Mouse (Mus musculus) forebrain, embryonic 15.5 days (tissue): Measurements from ENCODE around the gene Cntrl. TPM values are rescaled to one million over a fixed set of nuclear protein-coding genes. Genes with fewer than 3 reads are reported as not detected.
A peak's percentile ranks its signal among the peaks of the same experiment; 100 is the strongest.

ENCODE experiments used
- ATAC-seq: fragments of 200-750 bp; cut with Nextera tagmentation; replicated peaks from 2 replicates; pipeline ENCODE4 v1.8.0; 2017; ENCODE audit warnings: mild to moderate bottlenecking, moderate TSS enrichment, moderate library complexity
- H3K27ac ChIP-seq: fragments of 300-500 bp; sonication (generic); replicated peaks from 2 replicates; pipeline ENCODE4 v1.5.1; 2015; ENCODE audit warnings: mild to moderate bottlenecking, inconsistent platforms
- H3K27me3 ChIP-seq: fragments of 300-500 bp; sonication (generic); 2 replicates; pipeline ENCODE4 v1.6.1; 2015; ENCODE audit warnings: inconsistent platforms
- H3K36me3 ChIP-seq: fragments of 300-500 bp; sonication (generic); 2 replicates; pipeline ENCODE4 v1.6.1; 2015; ENCODE audit warnings: mild to moderate bottlenecking, inconsistent platforms
- H3K4me1 ChIP-seq: fragments of 300-500 bp; sonication (generic); 2 replicates; pipeline ENCODE4 v1.6.1; 2015; ENCODE audit warnings: inconsistent platforms
- H3K4me2 ChIP-seq: fragments of 300-500 bp; sonication (generic); replicated peaks from 2 replicates; pipeline ENCODE4 v1.6.1; 2015; ENCODE audit warnings: mild to moderate bottlenecking, inconsistent platforms
- H3K4me3 ChIP-seq: fragments of 300-500 bp; sonication (generic); 2 replicates; pipeline ENCODE4 v1.5.1; 2015; ENCODE audit warnings: mild to moderate bottlenecking, inconsistent platforms
- H3K9ac ChIP-seq: fragments of 300-500 bp; sonication (generic); replicated peaks from 2 replicates; pipeline ENCODE4 v1.6.1; 2015; ENCODE audit warnings: mild to moderate bottlenecking, inconsistent platforms
- H3K9me3 ChIP-seq: fragments of 300-500 bp; sonication (generic); 2 replicates; pipeline ENCODE4 v1.6.1; 2016; ENCODE audit warnings: inconsistent platforms
- WGBS: fragments of 180-500 bp; shearing (Covaris S2); methylation state at CpG from one replicate; pipeline ENCODE4 v1.1.7; 2015; ENCODE audit warnings: mixed read lengths; 5-methylcytosine and 5-hydroxymethylcytosine counted together
- polyA plus RNA-seq: library from polyadenylated mRNA; unstranded; fragments of >200 nt; fragmentation: Nextera tagmentation; extraction: Ambion mirVana; gene quantifications from 2 replicates; pipeline ENCODE4 v1.2.1, GENCODE M21; 2015

Cntrl gene
- polyA plus RNA-seq, 1 experiment from 2014 or later: 15.5 TPM

GRCm38 (mm10) chr2:35208931-35209665 is 99.8 kb downstream of the Cntrl start:
- no peak for ATAC-seq

GRCm38 (mm10) chr2:35211681-35212080 is 102.4 kb downstream of the Cntrl start:
- no peak overlapping the region for H3K9ac ChIP-seq
- H3K9me3 ChIP-seq: no peaks in the 10 kb centered on the region
- H3K27ac ChIP-seq: no peak overlapping the region
- H3K27me3 ChIP-seq: no peaks in the 10 kb centered on the region
- ATAC-seq: no peak
- H3K36me3 ChIP-seq: no peaks in the 10 kb centered on the region
- no peak overlapping the region for H3K4me2 ChIP-seq
- 79% methylated on average over 3 of the region's 3 CpGs for WGBS
- no peak overlapping the region for H3K4me3 ChIP-seq
- peaks cover 8% of the 10 kb centered on the region for H3K4me1 ChIP-seq

More at GRCm38 (mm10) chr2:35208931-35209665, 99.8 kb downstream of the Cntrl start:
- 0 out of 2 replicates have a peak, but pooled peaks cover 4% of the 10 kb centered on the region for H3K27me3 ChIP-seq
- WGBS: 73% methylated on average over 8 of the region's 8 CpGs
- H3K9ac ChIP-seq: no peak overlapping the region
- no peak overlapping the region for H3K4me3 ChIP-seq
- H3K36me3 ChIP-seq: no peaks in the 10 kb centered on the region
- no peak overlapping the region for H3K4me2 ChIP-seq
- H3K4me1 ChIP-seq: no peaks in the 10 kb centered on the region
- H3K9me3 ChIP-seq: no peaks in the 10 kb centered on the region
- no peak overlapping the region for H3K27ac ChIP-seq

- Histone ChIP-seq H3K27me3 (no peaks in the 10 kb centered on the region), H3K9me3 (no peaks in the 10 kb centered on the region), H3K4me3 (no peak overlapping the region), H3K36me3 (no peaks in the 10 kb centered on the region), H3K4me1 (peaks cover 8% of the 10 kb centered on the region), H3K9ac (no peak overlapping the region), H3K4me2 (no peak overlapping the region), H3K27ac (no peak overlapping the region)
- no peak for ATAC-seq
- 87% methylated on average over 12 of the region's 12 CpGs for WGBS
These were observed 104.1 kb downstream of the Cntrl start for GRCm38 (mm10) chr2:35213345-35213910.

GRCm38 (mm10) chr2:35214881-35215358 is 105.6 kb downstream of the Cntrl start:
- 0 out of 2 replicates have a peak overlapping the region, but pooled peaks have one; percentile 30 for H3K9ac ChIP-seq
- H3K4me2 ChIP-seq: peak overlapping the region; percentile 38
- under 1% methylated on average over 12 of the region's 12 CpGs for WGBS
- H3K4me3 ChIP-seq: peak overlapping the region; percentile 20; the same call in 1 of the 2 replicates
- peak overlapping the region; percentile 33; the same call in 1 of the 2 replicates for H3K27ac ChIP-seq
- no peaks in the 10 kb centered on the region for H3K27me3 ChIP-seq
- ATAC-seq: peak; percentile 73
- no peaks in the 10 kb centered on the region for H3K9me3 ChIP-seq
- no peaks in the 10 kb centered on the region for H3K36me3 ChIP-seq
- peaks cover 8% of the 10 kb centered on the region for H3K4me1 ChIP-seq

GRCm38 (mm10) chr2:35215363-35215762 is 106.1 kb downstream of the Cntrl start:
- Histone ChIP-seq H3K27me3 (no peaks in the 10 kb centered on the region), H3K36me3 (no peaks in the 10 kb centered on the region), H3K4me1 (peaks cover 8% of the 10 kb centered on the region), H3K27ac (no peak overlapping the region), H3K4me2 (no peak overlapping the region), H3K9me3 (no peaks in the 10 kb centered on the region), H3K9ac (no peak overlapping the region), H3K4me3 (no peak overlapping the region)
- WGBS: 10% methylated on average over 14 of the region's 14 CpGs
- ATAC-seq: 0 out of 2 replicates have a peak, but pooled peaks have one; percentile 6

GRCm38 (mm10) chr2:35216701-35217100 is 107.4 kb downstream of the Cntrl start:
- H3K9ac ChIP-seq: no peak overlapping the region

GRCm38 (mm10) chr2:35218736-35219135 is 109.4 kb downstream of the Cntrl start:
- H3K9me3 ChIP-seq: no peaks in the 10 kb centered on the region
- no peaks in the 10 kb centered on the region for H3K27me3 ChIP-seq
- no peak for ATAC-seq
- H3K4me3 ChIP-seq: no peak overlapping the region
- WGBS: 94% methylated on average over 3 of the region's 3 CpGs
- no peak overlapping the region for H3K9ac ChIP-seq
- H3K27ac ChIP-seq: no peak overlapping the region
- no peak overlapping the region for H3K4me2 ChIP-seq
- H3K4me1 ChIP-seq: peaks cover 8% of the 10 kb centered on the region
- H3K36me3 ChIP-seq: no peaks in the 10 kb centered on the region

More at GRCm38 (mm10) chr2:35216701-35217100, 107.4 kb downstream of the Cntrl start:
- Histone ChIP-seq H3K4me1 (peaks cover 8% of the 10 kb centered on the region), H3K36me3 (no peaks in the 10 kb centered on the region), H3K4me2 (no peak overlapping the region), H3K27ac (no peak overlapping the region), H3K27me3 (no peaks in the 10 kb centered on the region), H3K9me3 (no peaks in the 10 kb centered on the region), H3K4me3 (no peak overlapping the region)
- WGBS: 95% methylated on average over 2 of the region's 2 CpGs
- no peak for ATAC-seq

GRCm38 (mm10) chr2:35222822-35223391 is 113.6 kb downstream of the Cntrl start:
- Histone ChIP-seq H3K4me3 (no peak overlapping the region), H3K36me3 (no peaks in the 10 kb centered on the region), H3K27ac (no peak overlapping the region), H3K9me3 (no peaks in the 10 kb centered on the region), H3K27me3 (no peaks in the 10 kb centered on the region), H3K4me2 (no peak overlapping the region), H3K4me1 (no peaks in the 10 kb centered on the region), H3K9ac (no peak overlapping the region)
- WGBS: 66% methylated on average over 6 of the region's 6 CpGs
- ATAC-seq: no peak

GRCm38 (mm10) chr2:35224285-35224684 is 115.0 kb downstream of the Cntrl start:
- Histone ChIP-seq H3K36me3 (no peaks in the 10 kb centered on the region), H3K27me3 (no peaks in the 10 kb centered on the region), H3K4me1 (no peaks in the 10 kb centered on the region), H3K9me3 (no peaks in the 10 kb centered on the region), H3K9ac (no peak overlapping the region), H3K4me3 (no peak overlapping the region), H3K4me2 (no peak overlapping the region), H3K27ac (no peak overlapping the region)
- 92% methylated on average over 15 of the region's 15 CpGs for WGBS
- no peak for ATAC-seq

GRCm38 (mm10) chr2:35228145-35228544 is 118.9 kb downstream of the Cntrl start:
- no peak for ATAC-seq
- 26% methylated on average over 4 of the region's 4 CpGs for WGBS
- H3K9ac ChIP-seq: no peak overlapping the region
- no peaks in the 10 kb centered on the region for H3K36me3 ChIP-seq
- no peak overlapping the region for H3K4me2 ChIP-seq
- no peaks in the 10 kb centered on the region for H3K4me1 ChIP-seq
- H3K27me3 ChIP-seq: no peaks in the 10 kb centered on the region
- no peak overlapping the region for H3K4me3 ChIP-seq
- H3K27ac ChIP-seq: no peak overlapping the region
- H3K9me3 ChIP-seq: no peaks in the 10 kb centered on the region
